Mouse (Mus musculus) liver, adult 2 months (tissue): ENCODE results near the gene Pla2g16. TPM values are rescaled to one million over a fixed set of nuclear protein-coding genes. Genes with fewer than 3 reads are reported as not detected.
A peak's percentile ranks its signal among the peaks of the same experiment; 100 is the strongest.

ENCODE experiments used
- DNase-seq: peaks from one replicate; pipeline ENCODE4 v3.0.0-alpha.2; 2011; ENCODE audit warnings: low read depth, low spot score; ENCODE audit errors: extremely low read depth
- H3K27ac ChIP-seq: fragments of 200-500 bp; replicated peaks from 2 replicates; pipeline ENCODE4 v1.5.1; 2012; ENCODE audit warnings: low read depth, mild to moderate bottlenecking, control low read depth, inconsistent platforms, low read length; ENCODE audit not compliant: insufficient read depth
- H3K27me3 ChIP-seq: fragments of 200-500 bp; 2 replicates; pipeline ENCODE4 v1.6.1; 2012; ENCODE audit warnings: mild to moderate bottlenecking, moderate library complexity, low read length, inconsistent platforms; ENCODE audit not compliant: control insufficient read depth, insufficient read depth
- H3K36me3 ChIP-seq: fragments of 200-500 bp; 2 replicates; pipeline ENCODE4 v1.6.1; 2012; ENCODE audit warnings: low read length, inconsistent platforms; ENCODE audit not compliant: control insufficient read depth, insufficient read depth
- H3K4me1 ChIP-seq: fragments of 200-500 bp; 2 replicates; pipeline ENCODE4 v1.6.1; 2011; ENCODE audit warnings: low read length; ENCODE audit not compliant: control insufficient read depth, insufficient read depth
- H3K4me3 ChIP-seq: fragments of 200-500 bp; 2 replicates; pipeline ENCODE4 v1.5.1; 2011; ENCODE audit warnings: low read depth, mild to moderate bottlenecking, control low read depth, low read length, moderate library complexity; ENCODE audit not compliant: insufficient read depth
- H3K79me2 ChIP-seq: fragments of 200-500 bp; 2 replicates; pipeline ENCODE4 v1.6.1; 2012; ENCODE audit warnings: inconsistent platforms, mild to moderate bottlenecking, low read length, moderate library complexity; ENCODE audit not compliant: control insufficient read depth, insufficient read depth
- H3K9ac ChIP-seq: fragments of 200-500 bp; 2 replicates; pipeline ENCODE4 v1.6.1; 2012; ENCODE audit warnings: low read depth, mild to moderate bottlenecking, control low read depth, inconsistent platforms, low read length
- CTCF ChIP-seq: fragments of 200-500 bp; IDR thresholded peaks from 2 replicates; pipeline ENCODE4 v1.5.1; 2011; ENCODE audit warnings: low read depth, low read length, control low read depth
- POLR2A ChIP-seq: fragments of 200-500 bp; IDR thresholded peaks from 2 replicates; pipeline ENCODE4 v1.6.1; 2011; ENCODE audit warnings: low read length, control low read depth; ENCODE audit not compliant: insufficient read depth; ENCODE audit errors: extremely low read depth
- WGBS: fragments of 180-500 bp; shearing (Covaris S2); methylation state at CpG from one replicate; pipeline ENCODE4 v1.1.7; 2018; 5-methylcytosine and 5-hydroxymethylcytosine counted together
- polyA plus RNA-seq: library from polyadenylated mRNA; depleted of rRNA; stranded (reverse); fragments of >200 nt; gene quantifications from 2 replicates; pipeline ENCODE4 v1.2.3, GENCODE M21; 2012
- total RNA-seq: library from RNA; depleted of rRNA; stranded (reverse); fragments of >200 nt; gene quantifications from 2 replicates; pipeline ENCODE4 v1.2.3, GENCODE M21; 2014

Gene Pla2g16
- total and polyA plus RNA-seq, 2 experiments = 6.5 to 9.7 TPM

DNA sequence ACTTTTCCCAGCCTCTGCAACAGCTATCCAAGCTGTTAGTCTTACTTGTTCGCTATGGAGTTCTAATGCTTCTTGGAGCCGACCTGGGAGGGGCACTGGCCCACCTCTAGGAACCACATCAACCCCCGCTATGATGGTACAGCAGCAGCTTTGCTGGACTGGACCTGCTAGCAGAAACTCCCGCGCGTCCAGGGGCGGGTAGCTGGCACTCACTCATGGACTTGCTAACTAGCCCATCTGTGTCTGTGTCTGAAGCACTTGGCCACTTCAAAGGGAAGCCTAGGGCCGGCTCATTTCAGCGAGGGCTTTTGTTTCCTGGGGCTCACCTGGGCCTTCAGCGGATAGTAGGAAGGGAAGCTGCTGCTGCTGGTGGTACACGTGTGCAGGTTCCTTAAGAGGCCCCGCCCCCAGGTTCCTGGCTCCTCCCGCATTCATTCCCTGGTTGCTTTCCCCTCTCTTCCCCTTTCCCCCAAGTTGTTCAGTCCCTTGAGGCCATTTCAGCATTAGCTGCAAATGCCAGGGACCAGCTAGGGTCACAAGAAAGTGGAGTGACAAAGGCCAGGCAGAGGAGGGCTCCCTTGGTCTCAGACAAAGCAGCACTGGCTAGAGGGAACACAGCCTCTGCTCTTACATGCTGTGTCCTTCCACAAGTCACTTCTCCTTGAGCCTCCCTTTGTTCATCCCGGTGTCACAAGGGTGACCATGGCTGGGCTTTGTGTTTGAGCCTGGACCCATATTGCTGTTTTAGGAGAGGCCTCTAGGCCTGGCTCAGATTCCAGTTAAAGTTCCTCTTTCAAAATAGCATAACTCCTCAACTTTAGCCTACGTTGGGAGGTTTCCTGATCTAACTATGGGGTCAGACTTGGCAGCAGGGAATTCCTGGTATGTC lies 49.8 kb downstream of the Pla2g16 start, which contains the start of gene Lgals12:
Gene Lgals12 (minus strand): TSS at position 393 of the 889 bp plus-strand sequence.
- H3K27ac ChIP-seq = no peak within 1 kb of the TSS
- H3K27me3 ChIP-seq = peaks cover 3% of the 10 kb centered on the region; the same call in 1 of the 2 replicates
- DNase-seq = no peak

DNA sequence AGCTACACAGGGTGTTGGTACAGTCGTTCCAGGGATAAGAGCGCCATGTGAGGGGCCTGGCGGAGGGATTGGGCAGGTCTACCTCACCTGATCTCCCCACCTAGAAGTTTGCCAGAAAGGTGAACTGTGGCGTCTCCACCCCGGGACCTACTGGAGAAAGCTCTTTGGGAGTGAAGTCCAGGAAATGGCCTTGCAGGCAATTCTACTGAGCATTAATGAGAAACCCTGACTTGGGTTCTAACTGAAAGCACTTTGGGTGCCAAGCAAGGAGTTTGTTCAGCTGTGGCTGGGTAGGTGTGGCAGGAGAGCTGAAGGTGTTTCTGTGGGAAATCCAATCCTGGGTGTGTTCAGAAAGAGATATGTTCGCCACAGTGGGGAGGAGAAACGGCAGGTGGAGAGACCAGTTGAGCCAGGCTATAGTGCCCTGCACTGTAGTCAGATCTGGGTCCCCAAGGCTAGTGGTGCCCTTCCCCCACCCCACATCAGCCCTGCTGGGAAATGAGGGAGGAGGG lies 50.5 kb downstream of the Pla2g16 start:
- Histone ChIP-seq H3K36me3 (no peaks in the 10 kb centered on the region), H3K9ac (no peak overlapping the region), H3K4me1 (peaks cover 2% of the 10 kb centered on the region; the same call in 1 of the 2 replicates), H3K27ac (no peak overlapping the region), H3K27me3 (peaks cover 9% of the 10 kb centered on the region), H3K79me2 (no peaks in the 10 kb centered on the region), H3K4me3 (no peak overlapping the region)
- DNase-seq = no peak
- TF ChIP-seq POLR2A = no peak
- no peak for TF ChIP-seq CTCF
- WGBS = 89% methylated on average over 7 of the region's 7 CpGs

More for the DNA sequence above, 49.8 kb downstream of the Pla2g16 start, which contains the start of gene Lgals12:
- Histone ChIP-seq H3K36me3 (no peaks in the 10 kb centered on the region), H3K9ac (no peak within 1 kb of the TSS), H3K4me1 (no peaks in the 10 kb centered on the region), H3K79me2 (no peaks in the 10 kb centered on the region), H3K4me3 (no peak within 1 kb of the TSS)
- WGBS = 16% methylated on average over 15 of the region's 15 CpGs
- TF ChIP-seq CTCF = no peak
- no peak for TF ChIP-seq POLR2A

DNA sequence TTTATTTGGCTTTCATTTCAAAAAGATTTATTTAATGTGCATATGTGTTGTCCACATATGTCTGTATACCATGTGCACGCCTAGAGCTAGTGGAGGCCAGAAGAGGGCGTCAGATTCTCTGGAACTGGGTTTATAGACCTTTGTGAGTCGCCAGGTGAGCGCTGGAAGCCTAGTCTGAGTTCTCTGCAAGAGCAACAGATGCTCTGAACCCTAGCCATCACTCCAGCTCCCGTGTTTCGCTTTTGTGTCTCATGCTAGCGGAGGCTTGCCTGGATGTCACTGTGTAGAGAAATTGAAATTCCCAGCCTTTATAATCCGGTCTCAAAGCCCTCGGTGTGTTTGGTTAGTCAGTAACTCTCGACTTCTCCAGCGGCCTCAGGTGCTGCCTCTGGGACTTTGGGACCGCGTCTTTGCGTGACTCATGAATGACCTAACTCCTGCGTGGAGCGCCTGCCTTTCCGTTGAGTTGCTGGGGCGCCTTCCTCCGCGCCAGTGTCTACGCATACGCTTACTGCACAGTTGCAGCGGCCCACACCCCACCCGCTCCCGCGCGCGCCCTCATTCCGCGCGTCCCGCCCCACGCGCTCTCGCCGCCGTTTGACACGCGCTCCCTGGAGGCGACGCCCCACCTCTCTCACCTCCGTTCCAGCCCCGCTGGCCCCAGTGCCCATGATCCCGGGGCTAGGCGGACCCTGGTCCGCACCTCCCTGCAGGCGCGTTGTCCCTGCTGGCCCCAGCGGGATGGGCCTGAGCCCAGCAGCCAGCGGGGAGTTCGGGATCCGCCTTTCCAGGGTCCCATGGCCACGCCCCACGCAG lies 54.9 kb downstream of the Pla2g16 start, which contains the start of gene Hrasls5:
Gene Hrasls5 (plus strand): TSS at position 600 of the 816 bp plus-strand sequence.
- Histone ChIP-seq H3K4me3 (peak within 1 kb of the TSS; percentile 28; the same call in 1 of the 2 replicates), H3K4me1 (peaks cover 2% of the 10 kb centered on the region; the same call in 1 of the 2 replicates), H3K36me3 (no peaks in the 10 kb centered on the region), H3K9ac (no peak within 1 kb of the TSS), H3K27ac (no peak within 1 kb of the TSS), H3K27me3 (peaks cover 9% of the 10 kb centered on the region), H3K79me2 (no peaks in the 10 kb centered on the region)
- no peak for TF ChIP-seq POLR2A
- TF ChIP-seq CTCF = no peak
- DNase-seq = no peak
- WGBS = 12% methylated on average over 53 of the region's 54 CpGs

DNA sequence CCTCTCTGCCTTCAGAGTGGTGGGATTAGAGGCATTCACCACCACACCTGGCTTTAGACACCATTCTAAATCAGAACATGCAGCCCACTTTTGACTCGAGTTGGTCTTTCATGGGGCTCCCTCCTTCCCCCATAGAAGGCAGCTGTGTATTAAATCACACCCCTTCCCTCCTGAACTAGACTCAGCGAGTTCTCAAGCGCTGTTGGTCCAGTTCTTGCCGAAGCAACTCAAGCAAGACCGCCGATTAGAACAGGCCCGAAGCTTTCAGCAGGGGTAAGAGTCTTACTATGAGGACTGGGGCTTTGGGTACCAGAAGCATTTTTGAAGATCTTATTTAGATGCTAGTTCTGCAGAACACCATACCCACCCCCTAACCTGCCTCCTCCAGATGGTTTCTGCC lies 55.9 kb downstream of the Pla2g16 start:
- Histone ChIP-seq H3K4me1 (peaks cover 2% of the 10 kb centered on the region; the same call in 1 of the 2 replicates), H3K27me3 (peaks cover 9% of the 10 kb centered on the region), H3K79me2 (no peaks in the 10 kb centered on the region), H3K36me3 (no peaks in the 10 kb centered on the region), H3K27ac (no peak overlapping the region), H3K9ac (no peak overlapping the region), H3K4me3 (no peak overlapping the region)
- WGBS = 97% methylated on average over 7 of the region's 7 CpGs
- no peak for TF ChIP-seq CTCF
- no peak for TF ChIP-seq POLR2A
- no peak for DNase-seq

DNA sequence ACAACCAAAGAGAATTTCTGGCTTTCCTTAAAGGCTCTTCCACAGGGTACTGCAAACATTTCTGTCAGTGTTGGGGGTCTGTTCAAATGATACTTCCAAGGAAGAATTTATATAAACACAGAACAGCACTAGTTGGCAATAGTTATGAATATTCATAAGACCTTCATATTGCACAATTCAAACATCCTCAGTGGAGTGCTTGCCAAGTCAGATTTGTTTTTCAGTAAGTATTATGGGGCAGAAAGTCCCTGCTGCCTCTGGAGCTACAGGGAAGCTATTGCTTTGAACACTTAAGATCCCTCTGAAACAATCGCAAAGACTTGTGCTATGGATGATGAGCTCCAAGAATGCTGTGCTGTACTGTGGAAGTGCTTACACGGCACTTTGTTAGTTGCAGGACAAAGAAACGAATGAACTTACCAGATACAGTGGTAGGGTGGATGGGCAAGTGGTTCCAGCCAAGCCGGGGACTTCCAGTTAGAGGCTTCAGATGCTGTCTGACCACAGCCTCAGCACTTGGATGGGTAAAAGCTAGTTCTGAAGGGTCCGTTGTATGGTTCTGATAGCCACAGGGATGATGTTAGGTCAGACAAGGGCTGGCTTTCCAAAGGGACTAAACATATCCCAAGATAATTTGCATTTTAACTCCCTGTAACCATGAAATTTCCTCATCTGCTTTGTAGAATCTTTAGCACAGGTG lies 59.1 kb downstream of the Pla2g16 start:
- no peak for DNase-seq
- WGBS = 79% methylated on average over 5 of the region's 5 CpGs
- Histone ChIP-seq H3K4me1 (peaks cover 2% of the 10 kb centered on the region; the same call in 1 of the 2 replicates), H3K9ac (no peak overlapping the region), H3K36me3 (no peaks in the 10 kb centered on the region), H3K4me3 (no peak overlapping the region), H3K79me2 (no peaks in the 10 kb centered on the region), H3K27ac (no peak overlapping the region), H3K27me3 (peaks cover 9% of the 10 kb centered on the region)
- no peak for TF ChIP-seq POLR2A
- TF ChIP-seq CTCF = no peak
